Mouse (Mus musculus) natural killer cell, adult 2 months (primary cell): Measurements from ENCODE around the gene Vps41.

Experiments
- DNase-seq, 2 experiments: peaks; one replicate each; pipeline ENCODE4 v3.0.0; 2022; ENCODE audit warnings: low spot score in 2 of 2

Gene Vps41

GRCm38 (mm10) chr13:18868825-18869224 lies 151.7 kb downstream of the Vps41 start:
- DNase-seq, result no peak

GRCm38 (mm10) chr13:18875321-18875720 lies 158.2 kb downstream of the Vps41 start:
- no peak for DNase-seq

- DNase-seq, result no peak
These were observed 175.8 kb downstream of the Vps41 start for GRCm38 (mm10) chr13:18892910-18893309.

- DNase-seq, result no peak
These were observed 179.7 kb downstream of the Vps41 start for GRCm38 (mm10) chr13:18896789-18897188.

GRCm38 (mm10) chr13:18903623-18904022 lies 186.5 kb downstream of the Vps41 start:
- no peak for DNase-seq

- DNase-seq, result no peak
These were observed 197.7 kb downstream of the Vps41 start for GRCm38 (mm10) chr13:18914774-18915173.
